Mouse (Mus musculus): ENCODE results near the gene Cbx1.

Cbx1 gene

DNA sequence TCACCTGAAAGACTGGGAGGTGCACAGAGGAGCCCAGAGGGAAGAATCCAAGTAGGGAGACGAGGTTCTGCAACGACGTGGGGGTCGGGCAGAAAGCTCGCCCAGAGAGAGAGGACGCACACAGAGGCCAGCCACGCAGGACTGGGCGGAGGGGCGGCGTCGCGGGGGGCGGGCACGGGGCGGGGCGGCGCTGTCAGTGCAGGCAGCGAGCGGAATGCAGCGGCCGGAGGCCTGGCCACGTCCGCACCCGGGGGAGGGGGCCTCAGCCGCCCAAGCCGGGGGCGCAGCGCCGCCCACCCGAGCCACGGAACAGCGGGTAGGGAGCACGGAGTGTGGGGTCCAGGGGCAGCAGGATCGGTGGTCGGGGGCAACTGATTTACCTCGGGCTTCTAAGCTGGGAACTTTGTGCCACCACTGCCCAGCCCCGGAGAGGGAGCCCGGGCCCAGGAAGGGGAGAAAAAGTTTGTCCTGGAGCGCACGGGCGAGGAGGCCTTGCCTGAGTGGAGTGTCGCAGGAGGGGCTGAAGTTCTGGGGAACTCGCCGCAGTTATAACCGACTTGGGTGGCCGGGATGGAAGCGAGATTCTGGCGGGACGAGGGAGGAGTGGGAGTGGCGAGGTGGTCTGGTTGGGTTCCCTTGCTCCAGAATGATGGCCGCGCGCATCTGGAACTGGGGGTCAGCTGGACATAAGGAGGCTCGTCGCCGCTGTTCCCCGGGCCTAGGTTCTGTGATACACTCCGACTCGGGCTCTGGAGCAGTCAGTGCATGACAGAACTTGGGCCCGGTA is 60.9 kb downstream of the Cbx1 start, which contains the start of gene Copz2:
Gene Copz2 (plus strand): TSS at position 190 of the 787 bp plus-strand sequence.
- no peaks in the 10 kb centered on the region; the same call in 1 of the 2 replicates for H3K27me3 ChIP-seq (ENCODE audit: control insufficient read depth, insufficient read depth, low read length, poor library complexity, severe bottlenecking)
- H3K36me3 ChIP-seq (ENCODE audit: control insufficient read depth, insufficient read depth, low read length, poor library complexity, severe bottlenecking), result no peaks in the 10 kb centered on the region
- no peak for DNase-seq (ENCODE audit: low read depth, low spot score)

- Histone ChIP-seq H3K36me3 (ENCODE audit: control insufficient read depth, insufficient read depth, low read length, poor library complexity, severe bottlenecking) (no peaks in the 10 kb centered on the region), H3K27me3 (ENCODE audit: control insufficient read depth, insufficient read depth, low read length, poor library complexity, severe bottlenecking) (no peaks in the 10 kb centered on the region)
- DNase-seq (ENCODE audit: low read depth, low spot score), result no peak
Measured at GRCm38 (mm10) chr11:96857446-96857845, 68.5 kb downstream of the Cbx1 start.

Data from splenic B cell, adult 2 months (primary cell).